Mouse (Mus musculus): ENCODE data around the gene P2rx3.

- TF ChIP-seq CTCF (IDR thresholded peaks at IDR 0.05) = no peak
- TF ChIP-seq EP300 (IDR thresholded peaks at IDR 0.05) = no peak
These were observed 4.1 kb downstream of the P2rx3 start for GRCm38 (mm10) chr2:85033121-85033520.
